13 mouse cellular contexts compared by ENCODE assay signal in the genomic region with DNA sequence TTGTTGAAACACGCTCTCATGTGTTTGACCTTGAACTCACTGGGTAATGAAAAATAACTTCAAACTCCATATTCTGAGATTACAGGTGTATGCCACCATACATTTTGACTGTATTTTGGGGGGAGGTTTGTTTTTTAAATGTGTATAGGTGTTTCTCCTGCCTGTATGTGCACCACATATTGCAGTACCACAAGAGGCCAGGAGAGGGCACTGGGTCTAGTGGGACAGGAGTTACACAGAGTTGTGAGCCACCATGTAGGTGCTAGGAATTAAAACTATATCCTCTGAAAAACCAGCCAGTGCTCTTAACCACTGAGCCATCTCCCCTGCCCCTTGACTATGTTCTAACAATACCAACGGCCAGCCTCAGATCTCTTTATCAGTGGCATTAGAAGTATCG.
A peak's percentile ranks its signal among the peaks of the same experiment; 100 is the strongest.
DNase-seq lines count a peak whose midpoint lies in the region; ATAC-seq and TF ChIP-seq lines count a peak whose summit lies in the region.
"Had no signal": no experiment of that assay in that cellular context is flagged by ENCODE, and none has a peak within 500 bp of the region (broad histone marks: within the 10 kb centered on the region; RNA-seq: fewer than 3 reads in every experiment).

No protein-coding gene starts in this region.

- H3K27ac ChIP-seq in forebrain, embryonic 11.5 days (ENCODE audit: low read depth, low read length), result no peak overlapping the region
- H3K27ac ChIP-seq in forebrain, embryonic 15.5 days (replicated peaks), result no peak overlapping the region
- no peak overlapping the region for H3K27ac ChIP-seq in left cerebral cortex, adult 2 months
- H3K27ac ChIP-seq: embryonic facial prominence, embryonic 13.5 days; heart, embryonic 13.5 days; liver, embryonic 15.5 days; midbrain, embryonic 13.5 days had no signal

- no peak overlapping the region for H3K9ac ChIP-seq in forebrain, embryonic 11.5 days (ENCODE audit: low read length)
- H3K9ac ChIP-seq in forebrain, embryonic 15.5 days (replicated peaks), result no peak overlapping the region
- H3K9ac ChIP-seq: embryonic facial prominence, embryonic 13.5 days; heart, embryonic 13.5 days; liver, embryonic 15.5 days; midbrain, embryonic 13.5 days had no signal

- H3K4me1 ChIP-seq in forebrain, embryonic 11.5 days (replicated peaks; ENCODE audit: control insufficient read depth, insufficient read depth, low read length), result no peaks in the 10 kb centered on the region
- peaks cover 2% of the 10 kb centered on the region; the same call in 1 of the 2 replicates for H3K4me1 ChIP-seq in forebrain, embryonic 15.5 days
- H3K4me1 ChIP-seq in E14TG2a.4 (replicated peaks; ENCODE audit: low read depth, low read length), result peaks cover 77% of the 10 kb centered on the region
- H3K4me1 ChIP-seq: heart, embryonic 13.5 days; liver, embryonic 15.5 days; midbrain, embryonic 13.5 days had no signal

- no peak overlapping the region for H3K4me2 ChIP-seq in forebrain, embryonic 11.5 days (ENCODE audit: low read depth, low read length, severe bottlenecking)
- no peak overlapping the region for H3K4me2 ChIP-seq in forebrain, embryonic 15.5 days (replicated peaks)
- H3K4me2 ChIP-seq: embryonic facial prominence, embryonic 13.5 days; heart, embryonic 13.5 days; liver, embryonic 15.5 days; midbrain, embryonic 13.5 days had no signal

- WGBS in forebrain, embryonic 11.5 days, result 95% methylated on average over 3 of the region's 3 CpGs
- 97% methylated on average over 3 of the region's 3 CpGs for WGBS in forebrain, embryonic 15.5 days

- ATAC-seq in forebrain, embryonic 11.5 days (replicated peaks; ENCODE audit: low FRiP score), result no peak
- no peak for ATAC-seq in forebrain, embryonic 15.5 days (replicated peaks)
- ATAC-seq: inflammation-experienced regulatory T-cells, adult 6 months; midbrain, embryonic 13.5 days had no signal

- intact Hi-C loops in left cerebral cortex, adult 2 months (cut with DNase I), result loop anchor here (10.0 kb wide), 1 partner anchor 962 kb away; no protein-coding TSS in a partner anchor

- DNase-seq in forebrain, embryonic 11.5 days (ENCODE audit: low spot score), result peak; percentile 53
- no peak for DNase-seq in left cerebral cortex, adult 2 months (ENCODE audit: extremely low spot score in 1 of 2, low spot score in 2 of 2)
- DNase-seq in left cerebral cortex, adult 11 months (ENCODE audit: low spot score), result no peak
- DNase-seq in induced T-regulatory cell, adult 2 months (ENCODE audit: low read depth), result peak; percentile 2
- no peak for DNase-seq in T-cell, adult 2 months (ENCODE audit: low spot score)
- no peak for DNase-seq in layer of hippocampus, adult 9-11 months

- H3K9me3 ChIP-seq in forebrain, embryonic 11.5 days (ENCODE audit: control insufficient read depth, low read length), result no peaks in the 10 kb centered on the region
- no peaks in the 10 kb centered on the region for H3K9me3 ChIP-seq in forebrain, embryonic 15.5 days
- no peaks in the 10 kb centered on the region for H3K9me3 ChIP-seq in E14TG2a.4 (ENCODE audit: low read length)
- H3K9me3 ChIP-seq: embryonic facial prominence, embryonic 13.5 days; liver, embryonic 15.5 days; midbrain, embryonic 13.5 days had no signal

- H3K27me3 ChIP-seq in forebrain, embryonic 11.5 days (ENCODE audit: control insufficient read depth, insufficient read depth, low read length), result no peaks in the 10 kb centered on the region
- H3K27me3 ChIP-seq in forebrain, embryonic 15.5 days, result no peaks in the 10 kb centered on the region
- no peaks in the 10 kb centered on the region for H3K27me3 ChIP-seq in E14TG2a.4 (ENCODE audit: insufficient read depth, low read length)
- H3K27me3 ChIP-seq: embryonic facial prominence, embryonic 13.5 days; heart, embryonic 13.5 days; liver, embryonic 15.5 days; midbrain, embryonic 13.5 days had no signal

- no peaks in the 10 kb centered on the region for H3K36me3 ChIP-seq in forebrain, embryonic 11.5 days (ENCODE audit: control insufficient read depth, insufficient read depth, low read length)
- no peaks in the 10 kb centered on the region for H3K36me3 ChIP-seq in forebrain, embryonic 15.5 days
- peaks cover 29% of the 10 kb centered on the region for H3K36me3 ChIP-seq in E14TG2a.4 (ENCODE audit: insufficient read depth, low read length)
- H3K36me3 ChIP-seq: embryonic facial prominence, embryonic 13.5 days; heart, embryonic 13.5 days; liver, embryonic 15.5 days; midbrain, embryonic 13.5 days had no signal

- H3K4me3 ChIP-seq in forebrain, embryonic 11.5 days (ENCODE audit: low read depth, low read length), result no peak overlapping the region
- no peak overlapping the region for H3K4me3 ChIP-seq in forebrain, embryonic 15.5 days
- H3K4me3 ChIP-seq in left cerebral cortex, adult 2 months, result no peak overlapping the region
- H3K4me3 ChIP-seq in E14TG2a.4 (replicated peaks; ENCODE audit: low read length), result no peak overlapping the region
- H3K4me3 ChIP-seq: embryonic facial prominence, embryonic 13.5 days; heart, embryonic 13.5 days; liver, embryonic 15.5 days; midbrain, embryonic 13.5 days had no signal

- peak; percentile 16 for TF ChIP-seq CTCF in left cerebral cortex, adult 2 months (IDR thresholded peaks at IDR 0.05)
- TF ChIP-seq CTCF in E14TG2a.4 (conservative IDR thresholded peaks at IDR 0.05; ENCODE audit: low read length), result peak; percentile 93

Comparison
In these comparisons a context has a peak if more than half of its experiments do, and no peak if none do; other contexts are left out.
1. DNase-seq: peak in forebrain, embryonic 11.5 days (single experiment) and induced T-regulatory cell, adult 2 months (single experiment); none in left cerebral cortex, adult 2 months (0 of 2), left cerebral cortex, adult 11 months (single experiment), T-cell, adult 2 months (single experiment) and layer of hippocampus, adult 9-11 months (single experiment).